Mouse (Mus musculus): ENCODE data around the gene Krtap7-1. TPM values are rescaled to one million over a fixed set of nuclear protein-coding genes. Genes with fewer than 3 reads are reported as not detected.

The Krtap7-1 gene
- not detected for polyA plus RNA-seq (2021)

DNA sequence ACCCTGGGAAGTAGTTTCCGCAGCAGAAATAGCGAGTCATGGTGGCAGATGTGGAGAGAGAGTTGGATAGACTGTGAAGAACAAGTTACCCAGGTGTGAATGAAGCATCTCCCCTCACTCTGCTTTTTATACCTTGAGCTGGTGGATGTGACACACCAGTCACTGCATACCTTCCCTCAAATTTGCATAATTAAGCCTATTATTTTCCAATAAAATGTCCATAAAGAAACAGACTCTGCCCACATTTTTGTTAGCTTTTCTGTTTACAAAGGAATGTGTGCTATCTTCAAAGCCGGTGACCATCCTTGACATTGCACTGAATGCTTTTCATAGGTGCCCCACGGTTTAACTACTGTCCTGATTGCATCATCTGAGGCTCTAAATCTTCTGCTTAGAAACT is at the start of gene Krtap7-1:
Gene Krtap7-1, minus strand, starts transcription at position 101 of the 400 bp plus-strand sequence.
- ChIA-PET CTCF (no interaction called here), POLR2A (no interaction called here)
- ATAC-seq (no peak), DNase-seq (ENCODE audit: low read depth, low spot score) (no peak)
- H3K27me3 ChIP-seq, result no peaks in the 10 kb centered on the region
- no peak for TF ChIP-seq CTCF (IDR thresholded peaks at IDR 0.05)
- in situ Hi-C loops (cut with MboI; ENCODE audit: low pct_unique_long_range_greater_than_20kb), result no loop called here

DNA sequence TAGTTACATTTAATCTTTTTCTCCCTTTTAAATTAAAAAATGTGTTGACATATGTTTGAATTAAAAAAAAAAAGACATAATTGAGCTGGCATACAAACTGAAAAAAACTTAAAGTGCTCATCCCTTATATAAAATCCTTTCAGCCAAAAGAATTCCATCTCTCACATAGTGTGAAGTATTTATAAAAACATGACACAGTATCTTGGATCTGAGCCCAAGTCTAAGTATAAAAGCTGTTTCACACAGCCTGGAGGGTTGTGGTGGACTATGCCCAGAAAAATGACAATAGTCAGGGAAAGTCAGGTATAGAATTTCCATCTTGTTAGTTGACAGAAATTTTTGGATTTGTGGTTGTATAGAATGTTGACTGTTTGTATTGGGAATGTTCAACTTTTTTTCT is 42.2 kb upstream of the Krtap7-1 start:
- POLR2A ChIA-PET, result no interaction called here
- TF ChIP-seq CTCF (IDR thresholded peaks at IDR 0.05), result no peak
- CTCF ChIA-PET, result no interaction called here
- ATAC-seq (no peak), DNase-seq (ENCODE audit: low read depth, low spot score) (no peak)
- H3K27me3 ChIP-seq, result no peaks in the 10 kb centered on the region
- in situ Hi-C loops (cut with MboI; ENCODE audit: low pct_unique_long_range_greater_than_20kb), result no loop called here

DNA sequence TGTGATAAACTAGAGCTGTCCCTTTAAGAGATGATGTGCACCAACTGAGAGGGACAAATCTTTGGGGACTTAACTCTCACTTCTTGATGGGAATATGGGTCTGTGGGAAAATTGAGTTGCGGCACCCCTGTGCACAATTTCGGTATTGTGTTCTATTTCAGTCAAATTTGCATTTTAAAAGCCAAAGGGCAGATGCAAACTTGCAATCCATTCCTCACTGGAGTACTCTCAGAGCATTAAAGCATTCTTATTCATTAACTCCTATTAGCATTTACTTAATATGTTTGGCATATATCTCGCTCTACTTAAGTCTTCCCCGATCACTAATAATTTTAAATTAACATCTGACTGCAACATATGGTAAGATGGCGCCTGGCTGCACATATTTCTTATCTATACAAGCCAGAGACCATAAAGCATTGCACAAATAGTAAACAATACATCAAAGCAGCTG is 29.9 kb upstream of the Krtap7-1 start:
- ATAC-seq (no peak), DNase-seq (ENCODE audit: low read depth, low spot score) (no peak)
- POLR2A ChIA-PET, result no interaction called here
- CTCF ChIA-PET, result no interaction called here
- in situ Hi-C loops (cut with MboI; ENCODE audit: low pct_unique_long_range_greater_than_20kb), result no loop called here
- no peaks in the 10 kb centered on the region for H3K27me3 ChIP-seq
- no peak for TF ChIP-seq CTCF (IDR thresholded peaks at IDR 0.05)

DNA sequence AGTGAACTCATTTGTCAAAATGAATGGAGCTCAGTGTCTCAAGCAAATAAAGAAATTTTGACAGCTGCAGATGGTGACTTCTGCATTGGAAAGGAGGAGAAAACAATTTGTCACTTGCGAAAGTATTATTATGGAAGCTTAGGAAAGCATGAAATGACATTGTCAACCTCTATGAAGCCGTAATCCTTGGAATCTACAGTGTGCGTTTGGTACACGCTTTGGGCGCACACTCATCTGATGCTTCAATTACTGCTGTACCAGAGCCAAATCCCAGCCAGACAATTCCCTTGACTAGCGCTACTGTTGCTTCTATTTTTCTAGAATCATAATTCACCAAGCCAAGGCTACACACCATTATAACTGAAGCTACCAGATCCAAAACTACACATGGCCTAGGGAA is 29.2 kb upstream of the Krtap7-1 start:
- ChIA-PET CTCF (no interaction called here), POLR2A (no interaction called here)
- ATAC-seq, result no peak
- in situ Hi-C loops (cut with MboI; ENCODE audit: low pct_unique_long_range_greater_than_20kb), result no loop called here
- no peaks in the 10 kb centered on the region for H3K27me3 ChIP-seq
- no peak for TF ChIP-seq CTCF (IDR thresholded peaks at IDR 0.05)
- DNase-seq (ENCODE audit: low read depth, low spot score), result no peak

DNA sequence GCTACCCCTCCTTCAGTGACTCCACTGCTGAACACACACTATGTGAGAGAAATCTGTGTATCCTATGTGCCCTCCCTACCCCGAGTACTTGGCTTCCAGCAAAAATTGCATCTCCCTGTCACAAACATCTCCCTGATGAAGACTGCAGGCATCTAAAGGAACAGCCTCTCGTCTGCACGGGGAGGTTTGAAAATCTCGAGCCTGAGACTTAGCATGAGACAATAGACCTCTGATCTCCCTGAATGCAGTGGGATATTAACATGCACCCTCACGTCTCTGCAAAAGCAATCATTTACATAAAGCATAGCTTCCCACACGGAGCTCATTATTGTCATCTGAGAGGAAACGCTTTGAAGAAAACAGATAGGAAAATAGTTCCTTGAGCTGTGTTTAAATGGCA is 22.4 kb upstream of the Krtap7-1 start:
- ATAC-seq (no peak), DNase-seq (ENCODE audit: low read depth, low spot score) (no peak)
- in situ Hi-C loops (cut with MboI; ENCODE audit: low pct_unique_long_range_greater_than_20kb), result no loop called here
- POLR2A ChIA-PET, result no interaction called here
- TF ChIP-seq CTCF (IDR thresholded peaks at IDR 0.05), result no peak
- H3K27me3 ChIP-seq, result no peaks in the 10 kb centered on the region
- CTCF ChIA-PET, result no interaction called here

DNA sequence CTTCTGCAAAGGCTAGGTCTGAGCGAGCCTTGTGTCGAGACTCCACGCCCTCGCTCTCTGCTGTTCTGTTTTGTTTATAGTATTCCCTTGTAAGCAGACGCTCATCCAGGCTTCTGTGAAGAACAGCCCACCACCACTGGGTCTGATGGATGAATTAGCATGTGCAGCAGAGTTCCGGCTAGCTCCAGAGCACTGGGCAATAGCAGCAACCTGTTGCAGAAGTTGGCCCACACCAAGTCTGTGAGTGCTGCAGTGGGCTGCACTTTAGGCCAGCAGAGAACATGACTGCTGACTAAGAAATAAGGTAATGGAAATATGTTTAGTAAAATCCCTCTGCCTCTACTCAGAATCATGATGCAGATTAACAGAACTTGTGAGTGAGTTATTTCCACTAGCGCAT is 21.7 kb upstream of the Krtap7-1 start:
- CTCF ChIA-PET, result no interaction called here
- no peak for ATAC-seq
- no peak for DNase-seq (ENCODE audit: low read depth, low spot score)
- in situ Hi-C loops (cut with MboI; ENCODE audit: low pct_unique_long_range_greater_than_20kb), result no loop called here
- H3K27me3 ChIP-seq, result no peaks in the 10 kb centered on the region
- no peak for TF ChIP-seq CTCF (IDR thresholded peaks at IDR 0.05)
- POLR2A ChIA-PET, result no interaction called here

DNA sequence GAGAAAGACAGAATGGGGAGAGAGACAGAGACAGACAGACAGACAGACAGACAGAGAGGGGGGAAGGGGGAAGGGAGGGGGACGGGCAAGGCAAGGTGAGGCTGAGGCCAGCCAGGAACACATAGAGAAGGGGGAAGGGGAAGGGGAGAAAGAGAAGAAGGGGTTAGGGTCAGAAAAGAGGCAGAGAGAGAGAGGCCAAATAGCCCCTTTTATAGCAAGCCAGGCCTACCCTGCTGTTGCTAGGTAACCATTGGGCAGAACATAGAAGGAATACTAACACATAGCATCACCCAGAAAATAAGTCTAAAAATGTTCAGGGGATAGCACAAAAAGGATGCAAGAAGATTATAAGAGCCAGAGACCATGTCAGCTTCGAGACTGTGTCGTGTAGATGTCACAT is 20.3 kb upstream of the Krtap7-1 start:
- ATAC-seq, result no peak
- in situ Hi-C loops (cut with MboI; ENCODE audit: low pct_unique_long_range_greater_than_20kb), result no loop called here
- no peak for DNase-seq (ENCODE audit: low read depth, low spot score)
- no peaks in the 10 kb centered on the region for H3K27me3 ChIP-seq
- no peak for TF ChIP-seq CTCF (IDR thresholded peaks at IDR 0.05)
- ChIA-PET CTCF (no interaction called here), POLR2A (interaction anchor here (0.6 kb wide), 1 partner anchor 1733 kb away, joined by 3 read pairs; no protein-coding TSS in a partner anchor)

DNA sequence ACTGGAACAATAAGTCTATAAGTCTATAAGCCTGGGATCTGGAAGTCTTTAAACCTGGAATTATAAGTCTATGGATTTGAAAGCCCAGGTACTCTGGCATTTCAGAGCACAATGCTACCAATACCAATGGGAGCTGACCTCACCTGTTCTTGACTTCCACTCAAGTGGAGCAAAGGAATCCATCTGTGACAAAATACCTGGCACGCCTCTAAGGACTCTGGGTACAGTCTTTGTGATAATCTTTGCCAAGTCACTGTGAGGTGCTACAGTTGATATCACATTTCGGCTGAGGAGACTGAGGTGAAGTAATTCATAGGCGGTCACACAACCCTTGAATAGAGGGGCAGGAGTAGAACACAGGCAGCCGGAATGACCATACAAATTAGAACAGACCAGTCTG is 12.9 kb upstream of the Krtap7-1 start:
- peaks cover 3% of the 10 kb centered on the region for H3K27me3 ChIP-seq
- no peak for TF ChIP-seq CTCF (IDR thresholded peaks at IDR 0.05)
- ChIA-PET POLR2A (no interaction called here), CTCF (no interaction called here)
- ATAC-seq, result no peak
- DNase-seq (ENCODE audit: low read depth, low spot score), result no peak
- in situ Hi-C loops (cut with MboI; ENCODE audit: low pct_unique_long_range_greater_than_20kb), result no loop called here

DNA sequence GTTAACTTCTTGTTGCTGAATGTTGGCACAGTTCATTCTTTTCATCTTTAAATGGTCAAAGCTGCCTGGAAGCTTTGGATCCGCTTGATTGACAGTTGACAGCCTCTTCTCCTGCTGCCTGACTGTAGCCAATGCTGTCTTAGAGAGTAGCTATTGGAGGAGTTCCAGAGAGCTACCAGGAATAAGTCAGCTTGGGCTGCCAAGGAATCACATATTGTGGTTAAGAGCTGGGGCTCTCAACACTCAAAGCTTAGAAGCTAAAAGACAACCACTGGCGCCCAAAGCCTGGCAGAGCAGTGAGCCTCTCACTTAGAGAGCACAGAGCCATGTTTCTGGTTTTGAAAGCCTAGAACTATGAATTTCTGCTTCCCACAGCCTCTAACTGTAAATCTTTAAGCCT is 12.4 kb upstream of the Krtap7-1 start:
- H3K27me3 ChIP-seq, result peaks cover 3% of the 10 kb centered on the region
- ChIA-PET CTCF (no interaction called here), POLR2A (no interaction called here)
- DNase-seq (ENCODE audit: low read depth, low spot score) (no peak), ATAC-seq (no peak)
- in situ Hi-C loops (cut with MboI; ENCODE audit: low pct_unique_long_range_greater_than_20kb), result no loop called here
- no peak for TF ChIP-seq CTCF (IDR thresholded peaks at IDR 0.05)

DNA sequence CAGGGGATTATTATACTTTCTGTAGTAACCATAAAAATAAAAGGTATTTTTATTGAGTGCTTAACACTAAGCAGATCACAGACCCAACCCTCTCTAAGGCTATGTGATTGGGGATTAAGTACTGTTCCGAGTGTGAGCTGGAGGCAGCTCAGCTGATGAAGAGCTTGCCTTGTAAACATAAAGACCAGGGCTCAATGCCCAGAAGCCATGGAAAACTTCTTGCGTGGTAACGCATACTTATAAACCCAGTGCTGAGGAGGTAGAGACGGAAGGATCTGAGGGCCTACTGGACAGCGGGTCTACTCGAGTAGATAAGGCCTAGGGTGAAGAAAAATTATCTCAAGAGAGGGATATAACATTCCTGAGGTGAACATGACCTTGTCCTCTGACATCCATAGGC is 12.0 kb upstream of the Krtap7-1 start:
- POLR2A ChIA-PET, result no interaction called here
- no peak for TF ChIP-seq CTCF (IDR thresholded peaks at IDR 0.05)
- DNase-seq (ENCODE audit: low read depth, low spot score), result no peak
- H3K27me3 ChIP-seq, result peaks cover 3% of the 10 kb centered on the region
- CTCF ChIA-PET, result no interaction called here
- ATAC-seq, result no peak
- in situ Hi-C loops (cut with MboI; ENCODE audit: low pct_unique_long_range_greater_than_20kb), result no loop called here

DNA sequence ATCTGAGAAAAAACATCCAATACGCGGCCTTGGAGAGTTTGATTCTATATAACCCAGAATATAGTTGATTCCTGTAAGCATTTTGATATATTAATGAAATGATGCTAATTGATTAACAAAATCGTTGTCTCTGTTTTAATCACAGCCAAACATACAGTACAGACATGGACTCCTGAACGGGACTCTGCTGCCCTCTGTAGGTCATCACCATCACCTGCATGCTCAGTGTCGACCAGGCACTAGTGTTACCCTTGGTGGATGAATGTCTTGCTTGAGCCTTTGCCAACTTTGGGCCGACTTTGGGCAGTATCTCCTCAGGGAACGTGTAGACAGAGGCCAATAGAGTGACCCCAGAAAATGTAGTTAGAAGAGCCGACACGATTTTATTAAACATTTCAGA is 9.5 kb upstream of the Krtap7-1 start:
- H3K27me3 ChIP-seq, result peaks cover 7% of the 10 kb centered on the region
- POLR2A ChIA-PET, result no interaction called here
- TF ChIP-seq CTCF (IDR thresholded peaks at IDR 0.05), result peak; percentile 53
- no peak for DNase-seq (ENCODE audit: low read depth, low spot score)
- CTCF ChIA-PET, result no interaction called here
- ATAC-seq, result no peak
- in situ Hi-C loops (cut with MboI; ENCODE audit: low pct_unique_long_range_greater_than_20kb), result no loop called here

DNA sequence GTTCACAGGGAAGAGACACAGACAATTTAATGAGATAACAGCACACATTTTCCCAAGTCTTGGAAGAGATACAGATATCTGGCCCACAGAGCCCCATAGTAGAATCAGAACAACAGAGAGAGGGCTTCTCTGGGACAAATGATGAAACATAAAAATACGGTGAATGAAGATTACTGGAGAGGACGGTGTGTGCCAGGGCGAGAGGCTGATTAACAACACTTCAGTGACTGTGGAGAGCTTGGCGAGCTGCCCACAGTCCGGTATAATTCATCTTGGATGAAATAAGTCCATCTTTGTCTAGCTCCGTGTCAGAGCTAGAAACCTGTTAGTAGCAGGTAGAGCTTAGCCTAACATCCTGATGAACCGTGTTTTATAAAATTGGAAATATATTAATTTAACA is 5.3 kb upstream of the Krtap7-1 start:
- in situ Hi-C loops (cut with MboI; ENCODE audit: low pct_unique_long_range_greater_than_20kb), result no loop called here

More for the DNA sequence above, 5.3 kb upstream of the Krtap7-1 start:
- POLR2A ChIA-PET, result no interaction called here
- DNase-seq (ENCODE audit: low read depth, low spot score), result no peak
- no peak for ATAC-seq
- CTCF ChIA-PET, result no interaction called here
- peaks cover 3% of the 10 kb centered on the region for H3K27me3 ChIP-seq
- no peak for TF ChIP-seq CTCF (IDR thresholded peaks at IDR 0.05)
